Mouse (Mus musculus) ovary, adult 18-20 months (tissue): ENCODE data around the gene 1700020D05Rik.

Experiments
- DNase-seq: peaks from one replicate; pipeline ENCODE4 v3.0.0; 2022; ENCODE audit warnings: low spot score, mixed read lengths

1700020D05Rik gene

GRCm38 (mm10) chr19:5475069-5475714 lies 28.4 kb downstream of the 1700020D05Rik start:
- no peak for DNase-seq

GRCm38 (mm10) chr19:5474281-5475068 lies 29.1 kb downstream of the 1700020D05Rik start:
- no peak for DNase-seq

- peak; percentile 88 for DNase-seq
Observed at GRCm38 (mm10) chr19:5473720-5474119, 29.9 kb downstream of the 1700020D05Rik start, which contains the start of gene Efemp2. TSS of gene Efemp2 (plus strand) at chr19:5473954.

GRCm38 (mm10) chr19:5472857-5473256 lies 30.7 kb downstream of the 1700020D05Rik start:
- DNase-seq: no peak

GRCm38 (mm10) chr19:5471846-5472245 lies 31.7 kb downstream of the 1700020D05Rik start:
- no peak for DNase-seq

- no peak for DNase-seq
Observed at GRCm38 (mm10) chr19:5468374-5468773, 35.2 kb downstream of the 1700020D05Rik start, which contains the start of gene Ctsw. TSS of gene Ctsw (minus strand) at chr19:5468507.

- DNase-seq: no peak
Observed at GRCm38 (mm10) chr19:5466916-5467500, 36.6 kb downstream of the 1700020D05Rik start.

- no peak for DNase-seq
Observed at GRCm38 (mm10) chr19:5465037-5465436, 38.5 kb downstream of the 1700020D05Rik start.

GRCm38 (mm10) chr19:5463791-5464562 lies 39.6 kb downstream of the 1700020D05Rik start:
- DNase-seq: no peak

GRCm38 (mm10) chr19:5463212-5463611 lies 40.4 kb downstream of the 1700020D05Rik start:
- no peak for DNase-seq

- DNase-seq: no peak
Observed at GRCm38 (mm10) chr19:5461411-5461810, 42.2 kb downstream of the 1700020D05Rik start.

GRCm38 (mm10) chr19:5460465-5460911 lies 43.1 kb downstream of the 1700020D05Rik start, which contains the start of gene Fibp:
TSS of gene Fibp (plus strand) at chr19:5460615.
- peak; percentile 64 for DNase-seq

GRCm38 (mm10) chr19:5459896-5460295 lies 43.7 kb downstream of the 1700020D05Rik start:
- DNase-seq: no peak

GRCm38 (mm10) chr19:5459019-5459418 lies 44.6 kb downstream of the 1700020D05Rik start:
- DNase-seq: no peak

- no peak for DNase-seq
Observed at GRCm38 (mm10) chr19:5457746-5458442, 45.7 kb downstream of the 1700020D05Rik start, which contains the start of gene Ccdc85b. TSS of gene Ccdc85b (minus strand) at chr19:5457894.

GRCm38 (mm10) chr19:5456922-5457745 lies 46.5 kb downstream of the 1700020D05Rik start:
- peak; percentile 90 for DNase-seq

GRCm38 (mm10) chr19:5456241-5456921 lies 47.2 kb downstream of the 1700020D05Rik start:
- DNase-seq: no peak

- no peak for DNase-seq
Observed at GRCm38 (mm10) chr19:5455568-5455967, 48.0 kb downstream of the 1700020D05Rik start.

- no peak for DNase-seq
Observed at GRCm38 (mm10) chr19:5455037-5455436, 48.5 kb downstream of the 1700020D05Rik start.
